Mouse (Mus musculus): ENCODE data around the gene Ttc21a. TPM values are rescaled to one million over a fixed set of nuclear protein-coding genes. Genes with fewer than 3 reads are reported as not detected.

The Ttc21a gene
- polyA plus RNA-seq, 1 experiment from 2014 or later, result 0.42 TPM

DNA sequence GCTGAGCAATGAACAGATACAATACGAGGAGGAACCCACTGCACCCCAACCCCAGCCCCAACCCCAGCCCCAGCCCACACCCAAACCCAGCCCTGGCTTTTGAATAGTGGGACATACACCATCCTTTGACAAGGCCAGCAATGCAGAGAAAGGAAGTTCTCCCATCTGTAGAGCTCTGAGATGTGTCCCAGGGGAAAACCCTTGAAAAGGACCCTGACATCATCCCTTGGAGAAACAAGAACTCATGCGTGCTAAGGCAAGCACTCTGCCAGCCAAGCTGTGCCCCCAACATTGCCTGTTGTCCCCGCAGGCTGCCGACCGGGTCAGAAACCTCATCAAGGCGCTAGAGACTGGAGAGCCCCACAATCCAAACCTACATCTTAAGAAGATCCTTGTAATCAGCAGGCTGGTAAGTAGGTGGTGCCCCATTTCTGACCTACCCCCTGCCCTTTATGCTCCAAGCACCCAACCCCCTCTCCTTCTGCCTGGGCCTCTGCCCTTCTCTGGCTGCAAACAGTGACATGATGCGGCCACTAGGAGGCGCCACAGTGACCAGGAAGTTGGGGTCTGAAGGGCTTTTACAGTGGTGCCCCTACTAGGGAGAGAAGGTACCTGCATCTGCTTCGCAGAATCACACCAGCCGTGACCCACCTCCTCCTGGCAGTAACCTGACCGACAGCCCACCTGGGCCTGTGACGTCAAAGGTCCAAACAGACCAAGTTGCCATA lies 7.9 kb downstream of the Ttc21a start:
- H3K4me3 ChIP-seq, result no peak overlapping the region
- 73% methylated on average over 12 of the region's 12 CpGs for WGBS
- no peak for DNase-seq (ENCODE audit: low spot score)

DNA sequence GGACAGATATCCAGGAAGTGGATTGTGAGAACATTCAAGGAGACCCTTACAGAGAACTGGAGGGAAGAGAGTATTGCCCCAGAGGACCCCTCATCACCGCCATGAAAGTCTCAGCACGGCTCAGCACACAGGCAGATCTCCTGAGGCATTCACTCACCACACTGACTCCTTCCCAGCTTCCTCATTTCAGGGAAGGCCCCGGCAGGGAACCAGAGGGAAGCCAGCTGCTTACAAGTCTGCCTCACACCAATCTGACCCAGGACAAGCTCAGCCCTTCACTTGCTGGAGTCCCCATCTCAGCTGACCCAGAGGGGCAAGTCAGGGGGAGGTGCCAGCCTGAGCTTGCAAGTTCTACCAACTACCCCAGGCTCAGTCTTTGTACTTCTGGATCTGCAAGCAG lies 11.4 kb downstream of the Ttc21a start:
- Histone ChIP-seq H3K27ac (replicated peaks) (no peak overlapping the region), H3K9me3 (replicated peaks) (no peaks in the 10 kb centered on the region), H3K36me3 (no peaks in the 10 kb centered on the region), H3K4me3 (no peak overlapping the region), H3K4me1 (no peaks in the 10 kb centered on the region), H3K27me3 (ENCODE audit: low read depth, poor library complexity, severe bottlenecking) (no peaks in the 10 kb centered on the region)
- no peak for DNase-seq (ENCODE audit: low spot score)
- WGBS, result 62% methylated on average over 3 of the region's 3 CpGs

More for the DNA sequence above, 7.9 kb downstream of the Ttc21a start:
- no peaks in the 10 kb centered on the region for H3K27me3 ChIP-seq (ENCODE audit: low read depth, poor library complexity, severe bottlenecking)
- no peaks in the 10 kb centered on the region for H3K4me1 ChIP-seq
- H3K36me3 ChIP-seq, result no peaks in the 10 kb centered on the region
- no peak overlapping the region for H3K27ac ChIP-seq (replicated peaks)
- H3K9me3 ChIP-seq (replicated peaks), result no peaks in the 10 kb centered on the region

DNA sequence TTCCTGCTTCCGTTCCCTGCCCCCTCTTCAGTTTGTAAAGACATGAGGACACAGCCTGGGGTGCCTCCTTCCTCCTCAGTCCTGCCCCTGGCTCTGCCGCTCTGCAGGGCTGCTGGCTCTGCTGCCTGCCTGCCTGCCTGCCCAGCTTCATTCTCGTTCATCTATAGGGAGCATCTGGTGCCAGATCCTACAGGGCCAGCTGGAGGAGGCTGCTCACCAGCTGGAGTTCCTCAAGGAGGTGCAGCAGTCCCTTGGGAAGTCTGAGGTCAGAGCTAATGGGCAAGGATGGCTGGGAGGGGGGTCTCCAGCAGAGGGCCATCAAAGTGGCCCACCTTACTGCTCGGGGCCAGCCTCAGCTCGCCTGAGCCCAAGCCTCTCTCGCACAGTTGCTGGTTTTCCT lies 13.0 kb downstream of the Ttc21a start:
- Histone ChIP-seq H3K27me3 (ENCODE audit: low read depth, poor library complexity, severe bottlenecking) (no peaks in the 10 kb centered on the region), H3K4me3 (no peak overlapping the region)
- 63% methylated on average over 6 of the region's 6 CpGs for WGBS

DNA sequence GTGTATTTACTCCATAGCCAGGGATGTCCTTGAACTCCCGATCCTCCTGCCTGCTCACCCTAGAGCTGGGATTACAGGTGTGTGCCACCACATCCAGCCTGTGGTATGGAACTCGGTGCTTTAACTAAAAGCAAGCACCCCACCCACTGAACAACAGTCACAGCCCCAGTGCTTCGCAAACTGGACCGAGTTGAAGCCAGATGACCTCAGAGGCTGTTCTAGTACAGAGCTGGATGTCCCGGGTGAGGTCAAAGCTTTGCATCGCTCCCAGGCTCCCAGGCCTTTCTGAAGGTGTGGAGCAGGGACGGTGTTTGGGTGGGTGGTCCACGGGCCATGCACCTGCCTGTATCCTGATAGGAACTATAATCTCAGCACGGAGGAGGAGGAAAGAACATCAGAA lies 14.0 kb downstream of the Ttc21a start:
- H3K4me3 ChIP-seq, result no peak overlapping the region
- 89% methylated on average over 9 of the region's 9 CpGs for WGBS
- no peaks in the 10 kb centered on the region for H3K36me3 ChIP-seq
- no peak for DNase-seq (ENCODE audit: low spot score)
- no peaks in the 10 kb centered on the region for H3K9me3 ChIP-seq (replicated peaks)
- H3K27ac ChIP-seq (replicated peaks), result no peak overlapping the region
- H3K4me1 ChIP-seq, result no peaks in the 10 kb centered on the region
- no peaks in the 10 kb centered on the region for H3K27me3 ChIP-seq (ENCODE audit: low read depth, poor library complexity, severe bottlenecking)

More for the DNA sequence above, 13.0 kb downstream of the Ttc21a start:
- H3K9me3 ChIP-seq (replicated peaks), result no peaks in the 10 kb centered on the region
- H3K27ac ChIP-seq (replicated peaks), result peak overlapping the region; percentile 13; the same call in 1 of the 2 replicates
- H3K36me3 ChIP-seq, result no peaks in the 10 kb centered on the region
- H3K4me1 ChIP-seq, result no peaks in the 10 kb centered on the region
- no peak for DNase-seq (ENCODE audit: low spot score)

DNA sequence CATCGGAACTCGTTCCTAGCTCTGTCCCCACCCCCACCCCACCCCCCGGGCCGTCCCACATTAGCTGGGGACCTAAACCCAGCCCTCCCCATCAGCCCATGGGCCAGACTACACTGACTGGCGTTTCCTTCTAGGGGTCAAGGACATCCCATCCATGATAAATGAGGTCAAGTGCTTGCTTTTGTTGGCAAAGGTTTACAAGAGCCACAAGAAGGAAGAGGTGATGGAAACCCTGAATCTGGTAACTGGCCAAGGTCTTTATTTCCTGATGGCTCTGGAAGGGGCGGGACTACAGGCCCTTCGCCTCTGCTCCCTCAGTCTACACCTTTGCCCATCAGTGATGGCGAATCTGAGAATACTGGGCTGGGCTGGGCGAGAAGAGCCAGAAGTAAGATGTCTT lies 21.4 kb downstream of the Ttc21a start:
- Histone ChIP-seq H3K27me3 (ENCODE audit: low read depth, poor library complexity, severe bottlenecking) (peaks cover 12% of the 10 kb centered on the region), H3K4me1 (peaks cover 11% of the 10 kb centered on the region), H3K36me3 (no peaks in the 10 kb centered on the region), H3K27ac (replicated peaks) (no peak overlapping the region), H3K9me3 (replicated peaks) (no peaks in the 10 kb centered on the region), H3K4me3 (no peak overlapping the region)
- no peak for DNase-seq (ENCODE audit: low spot score)
- WGBS, result 83% methylated on average over 9 of the region's 9 CpGs

DNA sequence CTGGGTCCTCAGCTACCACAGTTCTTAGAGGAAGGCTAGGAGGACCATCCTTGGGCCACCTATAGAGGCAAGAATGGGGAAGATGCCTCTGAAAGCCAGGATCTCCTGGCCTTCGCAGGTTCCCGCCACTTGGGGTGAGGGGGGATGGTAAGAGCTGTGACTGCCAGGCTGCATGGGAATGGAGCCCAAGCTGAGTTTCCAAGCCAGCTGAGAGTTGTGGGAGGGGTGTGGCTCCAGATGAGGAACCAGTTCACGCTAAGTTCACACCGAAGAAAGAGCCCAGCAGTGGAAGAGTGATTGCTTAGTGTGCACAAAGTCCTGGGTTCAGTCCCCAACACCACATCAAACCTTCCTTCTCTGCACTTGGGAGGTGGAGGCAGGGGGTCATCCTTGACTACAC lies 24.8 kb downstream of the Ttc21a start:
- no peaks in the 10 kb centered on the region for H3K36me3 ChIP-seq
- no peaks in the 10 kb centered on the region for H3K9me3 ChIP-seq (replicated peaks)
- 80% methylated on average over 4 of the region's 4 CpGs for WGBS
- H3K4me1 ChIP-seq, result peaks cover 11% of the 10 kb centered on the region
- peaks cover 12% of the 10 kb centered on the region for H3K27me3 ChIP-seq (ENCODE audit: low read depth, poor library complexity, severe bottlenecking)
- H3K27ac ChIP-seq (replicated peaks), result no peak overlapping the region
- DNase-seq (ENCODE audit: low spot score), result no peak
- H3K4me3 ChIP-seq, result no peak overlapping the region

DNA sequence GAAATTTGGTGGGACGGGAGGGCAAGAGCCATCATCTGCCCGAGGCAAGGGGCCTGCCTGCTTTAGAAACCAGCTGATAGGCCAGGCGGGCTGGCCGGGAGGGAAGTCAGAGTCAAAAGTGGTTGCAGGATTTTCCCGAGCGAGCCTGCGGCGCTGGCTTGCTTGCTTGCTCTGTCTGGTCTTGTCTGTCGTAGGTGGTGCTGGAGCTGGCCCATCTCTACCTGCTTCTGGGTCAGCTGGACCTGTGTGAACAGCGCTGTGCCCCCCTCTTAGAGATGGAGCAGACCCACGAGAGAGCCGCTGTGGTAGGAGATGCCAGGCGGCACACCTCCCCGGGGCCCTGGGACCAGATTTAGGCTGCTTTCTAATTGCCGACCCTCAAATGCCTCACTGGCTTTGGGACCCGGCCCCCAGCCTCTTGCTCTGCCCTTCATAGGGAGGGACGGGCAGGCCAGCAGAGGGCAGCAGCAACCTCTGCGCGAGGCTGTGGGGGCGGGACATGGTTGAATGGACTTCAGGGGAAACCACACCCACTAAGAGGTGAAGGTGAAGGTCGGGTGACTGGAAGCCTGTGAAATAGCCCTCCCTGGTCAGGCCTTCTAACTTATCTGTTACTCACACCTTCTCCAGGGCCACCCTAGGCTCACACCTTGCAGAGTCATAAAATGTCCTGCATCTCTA lies 25.7 kb downstream of the Ttc21a start:
- DNase-seq (ENCODE audit: low spot score), result peak; percentile 78
- H3K27ac ChIP-seq (replicated peaks), result peak overlapping the region; percentile 52; the same call in 1 of the 2 replicates

DNA sequence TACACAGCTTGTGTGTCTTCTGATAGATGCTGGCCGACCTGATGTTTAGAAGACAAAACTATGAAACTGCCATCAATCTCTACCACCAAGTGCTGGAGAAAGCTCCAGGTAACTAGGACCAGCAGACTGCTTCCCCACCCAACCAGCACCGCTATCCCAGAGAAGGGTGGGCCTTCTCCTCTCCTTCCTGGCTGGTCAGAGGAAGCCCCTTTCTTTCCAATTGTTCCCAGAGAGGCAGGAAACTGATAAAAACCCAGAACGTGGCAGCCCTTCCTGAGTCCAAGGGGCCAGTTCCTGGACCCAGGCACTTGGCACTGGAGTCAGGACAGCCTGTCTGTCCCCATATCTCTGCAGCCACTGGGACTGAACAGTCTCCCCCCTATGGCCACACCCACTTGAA lies 26.8 kb downstream of the Ttc21a start:
- WGBS, result 81% methylated on average over 3 of the region's 3 CpGs
- Histone ChIP-seq H3K4me3 (no peak overlapping the region), H3K9me3 (replicated peaks) (no peaks in the 10 kb centered on the region), H3K27ac (replicated peaks) (no peak overlapping the region), H3K4me1 (peaks cover 11% of the 10 kb centered on the region), H3K27me3 (ENCODE audit: low read depth, poor library complexity, severe bottlenecking) (peaks cover 12% of the 10 kb centered on the region), H3K36me3 (no peaks in the 10 kb centered on the region)
- no peak for DNase-seq (ENCODE audit: low spot score)

More for the DNA sequence above, 25.7 kb downstream of the Ttc21a start:
- Histone ChIP-seq H3K4me1 (peaks cover 11% of the 10 kb centered on the region), H3K36me3 (no peaks in the 10 kb centered on the region), H3K4me3 (peak overlapping the region; percentile 38), H3K27me3 (ENCODE audit: low read depth, poor library complexity, severe bottlenecking) (peaks cover 12% of the 10 kb centered on the region), H3K9me3 (replicated peaks) (no peaks in the 10 kb centered on the region)
- 12% methylated on average over 21 of the region's 21 CpGs for WGBS

DNA sequence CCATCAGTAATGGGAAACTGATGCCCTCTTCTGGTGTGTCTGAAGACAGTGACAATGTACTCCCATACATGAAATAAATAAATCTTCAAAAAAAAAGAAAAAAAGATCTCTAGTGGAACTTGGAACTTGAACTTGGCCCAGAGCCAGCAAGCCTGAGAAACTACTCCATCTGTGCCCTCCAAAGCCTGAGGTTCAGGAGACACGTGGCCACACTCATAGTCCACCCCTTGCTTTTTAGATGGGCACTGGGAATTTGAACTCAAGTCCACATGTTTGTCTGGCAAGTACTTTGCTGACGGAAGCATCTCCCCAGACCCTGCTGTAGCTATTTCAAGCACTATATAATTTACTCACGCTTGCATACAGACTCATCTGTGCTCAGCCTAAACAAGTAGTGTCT lies 27.8 kb downstream of the Ttc21a start:
- peaks cover 12% of the 10 kb centered on the region for H3K27me3 ChIP-seq (ENCODE audit: low read depth, poor library complexity, severe bottlenecking)
- no peak overlapping the region for H3K27ac ChIP-seq (replicated peaks)
- 89% methylated on average over 3 of the region's 3 CpGs for WGBS

DNA sequence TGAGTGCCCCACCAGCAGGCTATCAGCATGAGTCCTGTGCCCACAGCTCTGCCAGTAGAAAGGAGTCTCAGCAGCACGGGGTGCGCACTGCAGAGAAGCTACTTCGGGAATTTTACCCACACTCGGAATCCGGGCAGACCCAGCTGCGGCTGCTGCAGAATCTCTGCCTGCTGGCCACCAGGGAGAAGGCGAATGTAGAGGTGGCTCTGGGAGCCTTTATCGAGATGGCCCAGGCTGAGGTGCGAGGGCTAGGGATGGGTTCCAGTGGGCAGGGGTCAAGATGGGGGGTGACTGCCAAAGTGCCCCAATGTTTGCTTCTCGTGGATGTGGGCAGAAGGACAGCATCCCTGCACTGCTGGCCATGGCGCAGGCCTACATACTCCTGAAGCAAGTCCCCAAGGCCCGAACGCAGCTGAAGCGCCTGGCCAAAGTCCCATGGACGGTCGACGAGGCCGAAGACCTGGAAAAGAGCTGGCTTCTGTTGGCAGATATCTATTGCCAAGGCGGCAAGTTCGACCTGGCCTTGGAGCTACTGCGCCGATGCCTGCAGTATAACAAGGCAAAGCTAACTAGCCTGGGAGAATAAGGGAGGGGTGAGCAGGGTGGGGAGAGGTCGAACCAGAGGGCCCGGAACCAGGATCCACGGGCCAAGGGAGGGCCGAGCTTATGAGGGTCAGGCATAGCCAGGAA lies 29.0 kb downstream of the Ttc21a start:
- no peaks in the 10 kb centered on the region for H3K9me3 ChIP-seq (replicated peaks)
- H3K27ac ChIP-seq (replicated peaks), result no peak overlapping the region
- WGBS, result 86% methylated on average over 26 of the region's 26 CpGs
- H3K4me1 ChIP-seq, result peaks cover 22% of the 10 kb centered on the region
- no peaks in the 10 kb centered on the region for H3K36me3 ChIP-seq
- no peak overlapping the region for H3K4me3 ChIP-seq
- H3K27me3 ChIP-seq (ENCODE audit: low read depth, poor library complexity, severe bottlenecking), result peaks cover 12% of the 10 kb centered on the region
- no peak for DNase-seq (ENCODE audit: low spot score)

More for the DNA sequence above, 27.8 kb downstream of the Ttc21a start:
- Histone ChIP-seq H3K9me3 (replicated peaks) (no peaks in the 10 kb centered on the region), H3K36me3 (no peaks in the 10 kb centered on the region), H3K4me3 (no peak overlapping the region), H3K4me1 (peaks cover 14% of the 10 kb centered on the region)
- DNase-seq (ENCODE audit: low spot score), result no peak

DNA sequence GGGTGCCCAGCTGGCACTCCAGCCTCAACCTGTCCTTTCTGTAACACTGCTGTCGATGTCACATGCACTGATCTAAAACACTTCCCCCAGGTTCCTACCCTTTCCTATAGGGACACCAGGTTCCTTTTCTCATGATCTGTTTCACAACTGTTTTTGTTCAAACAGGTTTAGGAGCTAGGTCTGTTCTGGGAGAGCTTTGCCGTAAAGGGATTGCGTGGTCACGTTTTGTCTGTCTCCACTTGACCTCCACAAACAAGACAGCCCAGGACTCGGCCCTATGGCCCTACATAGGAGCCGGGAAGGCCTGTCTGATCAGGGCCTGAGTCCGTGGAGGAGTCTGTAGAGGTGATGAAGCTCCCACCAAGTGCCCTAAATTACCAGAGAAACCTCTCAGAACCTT lies 32.4 kb downstream of the Ttc21a start:
- peaks cover 11% of the 10 kb centered on the region for H3K4me1 ChIP-seq
- H3K9me3 ChIP-seq (replicated peaks), result no peaks in the 10 kb centered on the region
- 87% methylated on average over 7 of the region's 7 CpGs for WGBS
- H3K27me3 ChIP-seq (ENCODE audit: low read depth, poor library complexity, severe bottlenecking), result no peaks in the 10 kb centered on the region
- no peak overlapping the region for H3K4me3 ChIP-seq
- DNase-seq (ENCODE audit: low spot score), result no peak
- peaks cover 30% of the 10 kb centered on the region for H3K36me3 ChIP-seq
- H3K27ac ChIP-seq (replicated peaks), result no peak overlapping the region

DNA sequence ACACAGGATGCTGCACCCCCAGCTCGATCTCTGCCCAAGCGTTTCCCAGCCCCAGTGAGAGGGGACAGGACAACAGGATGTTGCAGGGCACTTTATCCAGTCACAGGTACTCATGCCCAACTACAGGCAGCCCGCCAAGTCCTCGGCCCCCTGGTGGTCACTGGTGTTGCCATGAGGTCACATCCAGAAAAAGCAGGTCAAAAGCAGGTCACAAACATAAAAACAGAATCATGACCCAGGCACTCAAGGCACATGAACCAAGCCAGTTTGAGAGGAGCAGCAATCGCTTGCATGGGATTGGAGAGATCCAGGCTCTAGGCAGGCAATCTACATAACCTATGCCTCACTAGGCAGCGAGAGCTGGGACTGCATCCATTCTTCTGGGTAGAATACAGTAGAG lies 32.8 kb downstream of the Ttc21a start:
- Histone ChIP-seq H3K4me1 (peaks cover 11% of the 10 kb centered on the region), H3K9me3 (replicated peaks) (no peaks in the 10 kb centered on the region), H3K4me3 (no peak overlapping the region), H3K27me3 (ENCODE audit: low read depth, poor library complexity, severe bottlenecking) (no peaks in the 10 kb centered on the region), H3K27ac (replicated peaks) (0 out of 2 replicates have a peak overlapping the region, but pooled peaks have one; percentile 9), H3K36me3 (peaks cover 32% of the 10 kb centered on the region)
- peak; percentile 33 for DNase-seq (ENCODE audit: low spot score)
- WGBS, result 46% methylated on average over 6 of the region's 6 CpGs

All from midbrain, embryonic 10.5 days (tissue).